Mouse (Mus musculus) heart, postnatal 10 days (tissue): ENCODE results near the gene Zpr1. TPM values are rescaled to one million over a fixed set of nuclear protein-coding genes. Genes with fewer than 3 reads are reported as not detected.

ENCODE experiments used
- DNase-seq, 2 experiments: peaks; one replicate each; pipeline ENCODE4 v3.0.0; 2021
- intact Hi-C: fragments of 180-260 bp; cut with DNase I; formaldehyde crosslinking; loops from one replicate; pipeline ENCODE4 v1.15.1; 2025
- total RNA-seq, 2 experiments: library from RNA; stranded (reverse); gene quantifications; 2 replicates each; pipeline ENCODE4 v1.2.3; 2021

Zpr1 gene
- total RNA-seq, 2 experiments from 2014 or later, result 22.1 to 22.8 TPM

- no peak for DNase-seq
Observed at GRCm38 (mm10) chr9:46327706-46328571, 55.1 kb downstream of the Zpr1 start.

GRCm38 (mm10) chr9:46328572-46329249 lies 55.8 kb downstream of the Zpr1 start:
- DNase-seq, result peak; percentile 24 to 43
- intact Hi-C loops, result no loop called here

More at GRCm38 (mm10) chr9:46327706-46328571, 55.1 kb downstream of the Zpr1 start:
- intact Hi-C loops, result no loop called here

- intact Hi-C loops, result no loop called here
- peak; percentile 29 to 52 for DNase-seq
Observed at GRCm38 (mm10) chr9:46329250-46329648, 56.4 kb downstream of the Zpr1 start.

- intact Hi-C loops, result no loop called here
- DNase-seq, result no peak
Observed at GRCm38 (mm10) chr9:46329801-46330585, 57.1 kb downstream of the Zpr1 start.

GRCm38 (mm10) chr9:46330586-46330895 lies 57.7 kb downstream of the Zpr1 start:
- no peak for DNase-seq
- intact Hi-C loops, result no loop called here

- intact Hi-C loops, result no loop called here
- no peak for DNase-seq
Observed at GRCm38 (mm10) chr9:46331301-46331700, 58.4 kb downstream of the Zpr1 start.

Other genes starting within 250 kb of the Zpr1 start
- gene Apoa1, start 44.5 kb upstream of the Zpr1 start, total RNA-seq, result under 1 TPM; 0.26 to 0.50 TPM
- not detected for gene Apoc3, start 37.4 kb upstream of the Zpr1 start, total RNA-seq
- gene Apoa4, start 32.4 kb upstream of the Zpr1 start, total RNA-seq, result not detected
- not detected for gene Apoa5, start 4.4 kb upstream of the Zpr1 start, total RNA-seq
- gene Bud13, start 9.9 kb downstream of the Zpr1 start, total RNA-seq, result 10 to 100 TPM in 1 of 2 experiments, 1 to 10 TPM in 1; 8.0 to 11.6 TPM
- gene 4931429L15Rik, start 46.9 kb downstream of the Zpr1 start, total RNA-seq, result not detected